Mouse (Mus musculus) liver, postnatal 0 days (tissue): ENCODE data around the gene Aldh3b3. TPM values are rescaled to one million over a fixed set of nuclear protein-coding genes. Genes with fewer than 3 reads are reported as not detected.
A peak's percentile ranks its signal among the peaks of the same experiment; 100 is the strongest.

Experiments
- ATAC-seq: fragments of 200-750 bp; cut with Nextera tagmentation; 2 replicates; pipeline ENCODE4 v1.8.0; 2017; ENCODE audit warnings: mild to moderate bottlenecking, moderate library complexity
- DNase-seq: peaks from one replicate; pipeline ENCODE4 v3.0.0-alpha.2; 2016
- H3K27ac ChIP-seq: fragments of 300-500 bp; sonication (generic); 2 replicates; pipeline ENCODE4 v1.5.1; 2014; ENCODE audit warnings: antibody characterized with exemption, moderate library complexity, mild to moderate bottlenecking, low read depth
- H3K27me3 ChIP-seq: fragments of 300-500 bp; sonication (generic); 2 replicates; pipeline ENCODE4 v1.6.1; 2014; ENCODE audit warnings: low read length, control low read depth, mixed read lengths; ENCODE audit not compliant: insufficient read depth
- H3K36me3 ChIP-seq: fragments of 300-500 bp; sonication (generic); replicated peaks from 2 replicates; pipeline ENCODE4 v1.6.1; 2014; ENCODE audit warnings: mild to moderate bottlenecking, control low read depth, low read length, moderate library complexity, mixed read lengths; ENCODE audit not compliant: insufficient read depth
- H3K4me1 ChIP-seq: fragments of 300-500 bp; sonication (generic); 2 replicates; pipeline ENCODE4 v1.6.1; 2014; ENCODE audit warnings: antibody characterized with exemption, mild to moderate bottlenecking, control low read depth; ENCODE audit not compliant: insufficient read depth
- H3K4me2 ChIP-seq: fragments of 300-500 bp; sonication (generic); 2 replicates; pipeline ENCODE4 v1.6.1; 2014; ENCODE audit warnings: low read depth, mild to moderate bottlenecking, low read length, moderate library complexity, mixed read lengths
- H3K4me3 ChIP-seq: fragments of 300-500 bp; sonication (generic); 2 replicates; pipeline ENCODE4 v1.5.1; 2014; ENCODE audit warnings: low read depth, low read length
- H3K9ac ChIP-seq: fragments of 300-500 bp; sonication (generic); replicated peaks from 2 replicates; pipeline ENCODE4 v1.6.1; 2014; ENCODE audit warnings: mild to moderate bottlenecking, moderate library complexity
- H3K9me3 ChIP-seq: fragments of 300-500 bp; sonication (generic); 2 replicates; pipeline ENCODE4 v1.6.1; 2016; ENCODE audit warnings: mild to moderate bottlenecking, control low read depth, low read length, mixed read lengths
- CTCF ChIP-seq: sonication (generic); IDR thresholded peaks from 2 replicates; pipeline ENCODE4 v1.5.1; 2016; ENCODE audit warnings: antibody characterized with exemption, low read depth
- EP300 ChIP-seq: IDR thresholded peaks from 2 replicates; pipeline ENCODE4 v1.6.1; 2016; ENCODE audit warnings: antibody characterized with exemption, low read depth, mild to moderate bottlenecking
- WGBS: fragments of 180-500 bp; shearing (Covaris S2); extraction: QIAGEN DNeasy Blood & Tissue Kit; methylation state at CpG from one replicate; pipeline ENCODE4 v1.1.7; 2014; ENCODE audit not compliant: insufficient replicate concordance; 5-methylcytosine and 5-hydroxymethylcytosine counted together
- polyA plus RNA-seq: library from polyadenylated mRNA; unstranded; fragments of >200 nt; fragmentation: Nextera tagmentation; extraction: Ambion mirVana; gene quantifications from 2 replicates; pipeline ENCODE4 v1.2.1, GENCODE M21; 2015

Gene Aldh3b3
- polyA plus RNA-seq, 1 experiment from 2014 or later: 0.13 TPM

GRCm38 (mm10) chr19:4012432-4013022 lies 54.1 kb downstream of the Aldh3b3 start, which contains the start of gene Ndufv1:
Gene Ndufv1, minus strand, starts transcription at chr19:4012806.
- Histone ChIP-seq H3K4me3 (peak within 1 kb of the TSS; percentile 84), H3K9me3 (no peaks in the 10 kb centered on the region), H3K9ac (peak within 1 kb of the TSS; percentile 90), H3K27me3 (no peaks in the 10 kb centered on the region), H3K27ac (peak within 1 kb of the TSS; percentile 76), H3K4me1 (peaks cover 6% of the 10 kb centered on the region), H3K4me2 (peak within 1 kb of the TSS; percentile 79), H3K36me3 (peaks cover 29% of the 10 kb centered on the region)
- 0% methylated on average over 40 of the region's 45 CpGs for WGBS
- peak; percentile 92 for TF ChIP-seq CTCF
- 0 out of 2 replicates have a peak, but pooled peaks have one; percentile 59 for TF ChIP-seq EP300
- DNase-seq (peak; percentile 96), ATAC-seq (peak; percentile 99)

- Histone ChIP-seq H3K4me1 (peaks cover 6% of the 10 kb centered on the region), H3K27ac (no peak overlapping the region), H3K4me3 (peak overlapping the region; percentile 84), H3K36me3 (peaks cover 23% of the 10 kb centered on the region), H3K4me2 (peak overlapping the region; percentile 79), H3K9me3 (no peaks in the 10 kb centered on the region), H3K9ac (peak overlapping the region; percentile 45), H3K27me3 (no peaks in the 10 kb centered on the region)
- ATAC-seq (no peak; the same call in 1 of the 2 replicates), DNase-seq (no peak)
- TF ChIP-seq EP300 (no peak), CTCF (no peak)
- 15% methylated on average over 9 of the region's 9 CpGs for WGBS
Measured at GRCm38 (mm10) chr19:4013066-4013465, 54.6 kb downstream of the Aldh3b3 start.

- H3K36me3 ChIP-seq: peaks cover 7% of the 10 kb centered on the region
- H3K9me3 ChIP-seq: no peaks in the 10 kb centered on the region
- H3K4me3 ChIP-seq: no peak overlapping the region
- H3K27me3 ChIP-seq: no peaks in the 10 kb centered on the region
- no peak overlapping the region for H3K27ac ChIP-seq
- DNase-seq (no peak), ATAC-seq (no peak)
- peaks cover 18% of the 10 kb centered on the region for H3K4me1 ChIP-seq
- no peak overlapping the region for H3K4me2 ChIP-seq
- TF ChIP-seq EP300 (no peak), CTCF (no peak)
- H3K9ac ChIP-seq: no peak overlapping the region; the same call in 1 of the 2 replicates
Measured at GRCm38 (mm10) chr19:4014802-4015201, 56.4 kb downstream of the Aldh3b3 start.

- Histone ChIP-seq H3K4me3 (no peak overlapping the region), H3K27ac (0 out of 2 replicates have a peak overlapping the region, but pooled peaks have one; percentile 13), H3K4me2 (no peak overlapping the region), H3K27me3 (no peaks in the 10 kb centered on the region), H3K36me3 (peaks cover 5% of the 10 kb centered on the region), H3K4me1 (peaks cover 19% of the 10 kb centered on the region), H3K9ac (no peak overlapping the region), H3K9me3 (no peaks in the 10 kb centered on the region)
- ATAC-seq (no peak), DNase-seq (no peak)
- TF ChIP-seq CTCF (no peak), EP300 (peak; percentile 22; the same call in 1 of the 2 replicates)
- 45% methylated on average over 5 of the region's 5 CpGs for WGBS
Measured at GRCm38 (mm10) chr19:4015635-4016034, 57.2 kb downstream of the Aldh3b3 start.

- H3K4me3 ChIP-seq: no peak overlapping the region
- H3K27me3 ChIP-seq: no peaks in the 10 kb centered on the region
- 73% methylated on average over 10 of the region's 10 CpGs for WGBS
- no peak for DNase-seq
- H3K9ac ChIP-seq: no peak overlapping the region
- no peak overlapping the region; the same call in 1 of the 2 replicates for H3K27ac ChIP-seq
- no peaks in the 10 kb centered on the region for H3K9me3 ChIP-seq
- no peaks in the 10 kb centered on the region for H3K36me3 ChIP-seq
- TF ChIP-seq CTCF (no peak), EP300 (no peak)
- ATAC-seq: no peak
- H3K4me2 ChIP-seq: no peak overlapping the region
- peaks cover 12% of the 10 kb centered on the region for H3K4me1 ChIP-seq
Measured at GRCm38 (mm10) chr19:4017921-4018587, 59.6 kb downstream of the Aldh3b3 start.

GRCm38 (mm10) chr19:4018743-4019583 lies 60.5 kb downstream of the Aldh3b3 start:
- 30% methylated on average over 18 of the region's 18 CpGs for WGBS
- H3K27me3 ChIP-seq: no peaks in the 10 kb centered on the region
- DNase-seq (peak; percentile 80), ATAC-seq (peak; percentile 88)
- peak; percentile 90 for TF ChIP-seq CTCF
- peak; percentile 18; the same call in 1 of the 2 replicates for TF ChIP-seq EP300
- H3K36me3 ChIP-seq: no peaks in the 10 kb centered on the region
- no peak overlapping the region for H3K4me3 ChIP-seq
- H3K4me2 ChIP-seq: peak overlapping the region; percentile 36
- H3K9ac ChIP-seq: no peak overlapping the region
- H3K27ac ChIP-seq: peak overlapping the region; percentile 24; the same call in 1 of the 2 replicates
- H3K4me1 ChIP-seq: peaks cover 12% of the 10 kb centered on the region
- no peaks in the 10 kb centered on the region for H3K9me3 ChIP-seq

Other genes with a start within 250 kb of the Aldh3b3 start
- 4.7 and 6.2 TPM in 2 replicates for gene Kmt5b, start 191.2 kb upstream of the Aldh3b3 start, polyA plus RNA-seq
- gene Chka, start 106.9 kb upstream of the Aldh3b3 start, polyA plus RNA-seq: 24.8 and 48.6 TPM in 2 replicates
- 28.1 and 29.7 TPM in 2 replicates for gene Tcirg1, start 51.5 kb upstream of the Aldh3b3 start, polyA plus RNA-seq
- gene Ndufs8, start 45.9 kb upstream of the Aldh3b3 start, polyA plus RNA-seq: 165 and 167 TPM in 2 replicates
- gene Aldh3b1, start 28.8 kb upstream of the Aldh3b3 start, polyA plus RNA-seq: 9.5 TPM in 2 replicates
- 42.6 and 48.1 TPM in 2 replicates for gene Unc93b1, start 23.5 kb upstream of the Aldh3b3 start, polyA plus RNA-seq
- 0.09 and 0.11 TPM in 2 replicates for gene Aldh3b2, start 13.7 kb downstream of the Aldh3b3 start, polyA plus RNA-seq
- 19.3 and 22.0 TPM in 2 replicates for gene Acy3, start 27.9 kb downstream of the Aldh3b3 start, polyA plus RNA-seq
- gene Tbx10, start 34.1 kb downstream of the Aldh3b3 start, polyA plus RNA-seq: not detected in 2 replicates
- gene Nudt8, start 41.9 kb downstream of the Aldh3b3 start, polyA plus RNA-seq: 22.0 and 23.0 TPM in 2 replicates
- gene Gm49405, start 42.0 kb downstream of the Aldh3b3 start, polyA plus RNA-seq: 0.26 and 0.49 TPM in 2 replicates
- 0.36 and 0.74 TPM in 2 replicates for gene Doc2g, start 44.7 kb downstream of the Aldh3b3 start, polyA plus RNA-seq
- 171 and 172 TPM in 2 replicates for gene Ndufv1, start 54.2 kb downstream of the Aldh3b3 start, polyA plus RNA-seq
- gene Gstp1, start 79.3 kb downstream of the Aldh3b3 start, polyA plus RNA-seq: 428 and 442 TPM in 2 replicates
- gene Gstp2, start 87.4 kb downstream of the Aldh3b3 start, polyA plus RNA-seq: 5.8 and 6.4 TPM in 2 replicates
- gene Gstp3, start 100.9 kb downstream of the Aldh3b3 start, polyA plus RNA-seq: 64.5 and 67.3 TPM in 2 replicates
- 0.38 and 0.43 TPM in 2 replicates for gene Cabp2, start 122.9 kb downstream of the Aldh3b3 start, polyA plus RNA-seq
- gene Cdk2ap2, start 138.5 kb downstream of the Aldh3b3 start, polyA plus RNA-seq: 91.2 and 91.9 TPM in 2 replicates
- gene Pitpnm1, start 141.4 kb downstream of the Aldh3b3 start, polyA plus RNA-seq: 6.6 and 7.4 TPM in 2 replicates
- gene Aip, start 167.2 kb downstream of the Aldh3b3 start, polyA plus RNA-seq: 23.1 and 26.8 TPM in 2 replicates
- gene Gpr152, start 181.1 kb downstream of the Aldh3b3 start, polyA plus RNA-seq: not detected in 2 replicates
- gene Cabp4, start 185.4 kb downstream of the Aldh3b3 start, polyA plus RNA-seq: 0.11 and 0.15 TPM in 2 replicates
- gene Coro1b, start 190.0 kb downstream of the Aldh3b3 start, polyA plus RNA-seq: 63.0 and 64.4 TPM in 2 replicates
- 35.7 and 35.8 TPM in 2 replicates for gene Ptprcap, start 195.0 kb downstream of the Aldh3b3 start, polyA plus RNA-seq
- 22.1 and 23.0 TPM in 2 replicates for gene Rps6kb2, start 204.7 kb downstream of the Aldh3b3 start, polyA plus RNA-seq
- 0.73 and 0.90 TPM in 2 replicates for gene Carns1, start 216.8 kb downstream of the Aldh3b3 start, polyA plus RNA-seq
- 8.4 and 9.9 TPM in 2 replicates for gene Tbc1d10c, start 232.6 kb downstream of the Aldh3b3 start, polyA plus RNA-seq
- gene Ppp1ca, start 233.4 kb downstream of the Aldh3b3 start, polyA plus RNA-seq: 269 and 284 TPM in 2 replicates
- 8.0 and 9.0 TPM in 2 replicates for gene Rad9a, start 243.0 kb downstream of the Aldh3b3 start, polyA plus RNA-seq